Mouse (Mus musculus): ENCODE measurements around the gene Prune1.

DNA sequence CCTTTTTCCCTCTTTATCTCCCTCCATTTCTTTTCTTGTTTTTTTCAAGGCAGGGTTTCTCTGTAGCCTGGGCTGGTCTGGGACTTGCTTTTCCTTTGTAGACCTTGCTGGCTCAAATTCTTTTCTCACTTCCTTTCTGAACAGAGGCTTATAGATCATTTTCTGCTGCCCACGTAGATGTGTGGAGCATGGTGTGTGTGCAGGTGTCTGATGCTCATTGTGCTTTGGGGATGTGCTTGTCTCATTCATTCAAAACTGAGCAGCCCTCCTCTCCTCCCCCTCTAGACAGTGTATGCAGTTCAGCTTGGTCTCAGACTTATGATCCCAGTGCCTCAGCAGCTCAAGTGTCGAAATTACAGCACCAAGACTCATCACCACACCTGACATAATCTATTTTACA is 37.2 kb upstream of the Prune1 start:
- TF ChIP-seq POLR2A (IDR thresholded peaks at IDR 0.05; ENCODE audit: control insufficient read depth in 1 of 2, insufficient read depth in 1 of 2, low read depth in 1 of 2, low read length in 2 of 2, poor library complexity in 1 of 2) (no peak), MAX (IDR thresholded peaks at IDR 0.05; ENCODE audit: low read length) (no peak), SMC3 (IDR thresholded peaks at IDR 0.05; ENCODE audit: low read depth, low read length) (no peak), CTCF (IDR thresholded peaks at IDR 0.05 in 2 of 3, conservative IDR thresholded peaks at IDR 0.05 in 1 of 3; ENCODE audit: control insufficient read depth in 1 of 3, insufficient read depth in 1 of 3, low read depth in 2 of 3, low read length in 3 of 3, poor library complexity in 1 of 3, severe bottlenecking in 1 of 3) (no peak), SIN3A (IDR thresholded peaks at IDR 0.05; ENCODE audit: low read length) (no peak), CHD2 (IDR thresholded peaks at IDR 0.05; ENCODE audit: low read length) (no peak), GATA1 (IDR thresholded peaks at IDR 0.05; ENCODE audit: low read depth, low read length) (no peak), USF2 (IDR thresholded peaks at IDR 0.05; ENCODE audit: borderline replicate concordance in 1 of 2, insufficient read depth in 1 of 2, low read depth in 1 of 2, low read length in 2 of 2) (no peak), EP300 (IDR thresholded peaks at IDR 0.05; ENCODE audit: low read depth in 1 of 2, low read length in 2 of 2) (no peak), MYC (IDR thresholded peaks at IDR 0.05; ENCODE audit: low read depth, low read length) (no peak), HCFC1 (IDR thresholded peaks at IDR 0.05; ENCODE audit: low read depth, low read length) (no peak)
